Mouse (Mus musculus) testis, adult 2 months (tissue): ENCODE measurements around the gene Ssbp3.

Source experiments
- CTCF ChIP-seq: fragments of 200-500 bp; IDR thresholded peaks from 2 replicates; pipeline ENCODE4 v1.5.1; 2012; ENCODE audit warnings: low read depth, mild to moderate bottlenecking, inconsistent platforms, low read length, moderate library complexity; ENCODE audit not compliant: control insufficient read depth, insufficient read depth, insufficient replicate concordance
- POLR2A ChIP-seq: fragments of 200-500 bp; IDR thresholded peaks from 2 replicates; pipeline ENCODE4 v1.6.1; 2012; ENCODE audit warnings: low read depth, mild to moderate bottlenecking, inconsistent platforms, low read length, moderate library complexity; ENCODE audit not compliant: control insufficient read depth

DNA sequence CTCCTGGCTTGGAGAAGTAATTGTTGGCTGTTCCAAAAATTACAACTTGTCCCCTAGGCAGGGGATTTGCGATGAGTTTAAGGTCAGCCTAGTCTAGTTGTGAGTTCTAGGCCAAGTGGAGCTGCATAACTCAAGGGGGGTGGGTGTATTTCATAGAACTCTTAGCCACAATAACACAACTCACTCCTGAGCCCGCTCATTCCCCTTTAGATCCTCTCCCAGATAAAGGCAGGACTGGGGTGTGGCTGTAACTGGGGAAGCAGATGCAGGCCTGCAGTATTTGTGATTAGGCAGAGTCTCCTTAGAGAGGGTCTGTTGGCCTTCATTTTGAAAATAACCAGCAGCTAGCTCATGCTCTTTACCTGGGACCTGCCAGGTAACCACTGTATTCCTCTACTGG, 97.7 kb downstream of the Ssbp3 start:
- TF ChIP-seq CTCF (no peak), POLR2A (no peak)
